Mouse (Mus musculus): Measurements from ENCODE around the gene R3hdm1. TPM values are rescaled to one million over a fixed set of nuclear protein-coding genes. Genes with fewer than 3 reads are reported as not detected.

The R3hdm1 gene
- total and polyA plus RNA-seq, 3 experiments, result 17.7 to 164 (median 106) TPM

DNA sequence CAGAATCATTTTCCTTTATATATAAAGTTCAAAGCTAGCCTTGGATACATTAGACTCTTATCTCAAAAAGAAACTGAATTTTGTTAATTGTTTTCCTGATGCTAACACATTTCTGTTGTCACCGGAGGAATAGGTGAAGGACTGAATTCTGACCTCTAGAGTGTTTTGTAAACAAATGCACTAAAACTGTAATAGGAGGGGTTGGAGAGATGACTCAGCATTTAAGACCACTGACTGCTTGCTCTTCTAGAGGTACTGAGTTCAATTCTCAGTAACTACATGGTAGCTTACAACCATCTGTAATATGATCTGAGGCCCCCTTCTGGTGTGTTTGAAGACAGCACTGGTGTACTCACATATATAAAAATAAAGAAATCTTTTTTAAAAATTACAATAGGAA lies 63.9 kb downstream of the R3hdm1 start:
- no peaks in the 10 kb centered on the region for H3K79me2 ChIP-seq (ENCODE audit: control insufficient read depth, insufficient read depth, low read length, poor library complexity)
- H3K36me3 ChIP-seq (ENCODE audit: control insufficient read depth in 1 of 2, insufficient read depth in 2 of 2, low read length in 2 of 2), result peaks cover 5 to 25% of the 10 kb centered on the region in 2 experiments
- H3K4me1 ChIP-seq (ENCODE audit: control insufficient read depth in 1 of 2, insufficient read depth in 2 of 2, low read length in 2 of 2), result peaks cover 0 to 2% of the 10 kb centered on the region in 2 experiments; a peak in 1 of 4 replicates
- no peak overlapping the region for H3K4me3 ChIP-seq (ENCODE audit: control insufficient read depth in 1 of 2, insufficient read depth in 1 of 2, low read depth in 2 of 2, low read length in 2 of 2)
- TF ChIP-seq MXI1 (IDR thresholded peaks at IDR 0.05; ENCODE audit: low read depth, low read length) (no peak), MAZ (IDR thresholded peaks at IDR 0.05; ENCODE audit: low read depth, low read length) (no peak)
- H3K27ac ChIP-seq (ENCODE audit: control insufficient read depth, low read depth, low read length), result no peak overlapping the region
- no peak for DNase-seq (ENCODE audit: low read depth, low spot score)
- H3K9ac ChIP-seq (ENCODE audit: control insufficient read depth, low read depth, low read length, poor library complexity, severe bottlenecking), result no peak overlapping the region
- H3K27me3 ChIP-seq (ENCODE audit: control insufficient read depth in 1 of 2, insufficient read depth in 2 of 2, low read length in 2 of 2), result no peaks in the 10 kb centered on the region
- H3K9me3 ChIP-seq (replicated peaks; ENCODE audit: insufficient read depth, low read length), result no peaks in the 10 kb centered on the region

DNA sequence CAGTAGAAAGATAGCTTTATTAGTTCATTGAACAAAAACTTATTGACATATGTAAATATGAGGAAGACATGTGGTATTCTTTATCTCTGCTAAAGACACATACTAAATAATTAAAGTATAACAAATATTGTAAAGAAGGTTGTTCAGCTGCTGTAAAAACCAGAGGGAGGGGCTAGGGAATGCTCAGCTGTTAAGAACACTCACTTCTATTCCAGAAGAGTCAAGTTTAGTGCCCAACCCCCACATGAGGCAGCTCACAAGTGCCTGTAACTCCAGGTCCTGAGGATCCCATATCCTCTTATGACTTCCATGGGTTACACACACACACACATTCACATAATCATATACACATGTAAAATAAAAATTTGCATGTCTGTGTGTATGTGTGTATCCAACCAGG lies 67.0 kb downstream of the R3hdm1 start:
- no peaks in the 10 kb centered on the region for H3K79me2 ChIP-seq (ENCODE audit: control insufficient read depth, insufficient read depth, low read length, poor library complexity)
- H3K36me3 ChIP-seq (ENCODE audit: control insufficient read depth in 1 of 2, insufficient read depth in 2 of 2, low read length in 2 of 2), result peaks cover 5 to 17% of the 10 kb centered on the region in 2 experiments
- TF ChIP-seq NRF1 (IDR thresholded peaks at IDR 0.05; ENCODE audit: insufficient read depth, low read depth, low read length, poor library complexity, severe bottlenecking) (no peak), USF2 (IDR thresholded peaks at IDR 0.05; ENCODE audit: borderline replicate concordance in 1 of 2, insufficient read depth in 1 of 2, low read depth in 1 of 2, low read length in 2 of 2) (no peak), UBTF (IDR thresholded peaks at IDR 0.05; ENCODE audit: borderline replicate concordance, insufficient read depth, low read depth, low read length) (no peak)
- peaks cover 0 to 2% of the 10 kb centered on the region in 2 experiments; a peak in 1 of 4 replicates for H3K4me1 ChIP-seq (ENCODE audit: control insufficient read depth in 1 of 2, insufficient read depth in 2 of 2, low read length in 2 of 2)
- H3K9ac ChIP-seq (ENCODE audit: control insufficient read depth, low read depth, low read length, poor library complexity, severe bottlenecking), result no peak overlapping the region
- H3K27me3 ChIP-seq (ENCODE audit: control insufficient read depth in 1 of 2, insufficient read depth in 2 of 2, low read length in 2 of 2), result no peaks in the 10 kb centered on the region
- no peak for DNase-seq (ENCODE audit: low read depth, low spot score)
- H3K9me3 ChIP-seq (replicated peaks; ENCODE audit: insufficient read depth, low read length), result no peaks in the 10 kb centered on the region
- H3K27ac ChIP-seq (ENCODE audit: control insufficient read depth, low read depth, low read length), result no peak overlapping the region
- no peak overlapping the region for H3K4me3 ChIP-seq (ENCODE audit: control insufficient read depth in 1 of 2, insufficient read depth in 1 of 2, low read depth in 2 of 2, low read length in 2 of 2)

DNA sequence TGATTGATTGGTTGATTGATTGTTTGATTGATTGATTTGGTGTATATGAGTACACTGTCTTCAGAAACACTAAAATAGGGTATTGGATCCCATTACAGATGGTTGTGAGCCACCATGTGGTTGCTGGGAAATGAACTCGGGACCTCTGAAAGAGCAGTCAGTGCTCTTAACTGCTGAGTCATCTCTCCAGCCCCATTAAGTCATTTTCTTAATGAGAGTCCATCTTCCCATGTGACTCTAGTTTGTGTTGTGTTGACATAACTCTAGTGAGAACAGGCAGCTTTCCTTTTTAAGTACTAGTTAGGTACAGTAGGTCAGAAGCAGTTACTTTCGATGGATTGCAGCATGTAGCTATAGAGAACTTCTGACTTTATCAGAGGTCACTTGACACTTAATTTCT lies 88.3 kb downstream of the R3hdm1 start:
- peak; percentile 23 for DNase-seq (ENCODE audit: low read depth, low spot score)
- H3K27ac ChIP-seq (ENCODE audit: control insufficient read depth, low read depth, low read length), result no peak overlapping the region
- no peaks in the 10 kb centered on the region for H3K9me3 ChIP-seq (replicated peaks; ENCODE audit: insufficient read depth, low read length)
- H3K79me2 ChIP-seq (ENCODE audit: control insufficient read depth, insufficient read depth, low read length, poor library complexity), result no peaks in the 10 kb centered on the region
- H3K27me3 ChIP-seq (ENCODE audit: control insufficient read depth in 1 of 2, insufficient read depth in 2 of 2, low read length in 2 of 2), result no peaks in the 10 kb centered on the region
- H3K9ac ChIP-seq (ENCODE audit: control insufficient read depth, low read depth, low read length, poor library complexity, severe bottlenecking), result no peak overlapping the region
- no peak overlapping the region for H3K4me3 ChIP-seq (ENCODE audit: control insufficient read depth in 1 of 2, insufficient read depth in 1 of 2, low read depth in 2 of 2, low read length in 2 of 2)
- H3K4me1 ChIP-seq (ENCODE audit: control insufficient read depth in 1 of 2, insufficient read depth in 2 of 2, low read length in 2 of 2), result peaks cover 0 to 8% of the 10 kb centered on the region in 2 experiments; a peak in 1 of 4 replicates
- TF ChIP-seq JUND (IDR thresholded peaks at IDR 0.05; ENCODE audit: low read depth, low read length) (no peak), EP300 (IDR thresholded peaks at IDR 0.05; ENCODE audit: low read depth in 1 of 2, low read length in 2 of 2) (peak in 1 of 2 experiments; percentile 28; a peak in 1 of 4 replicates)
- H3K36me3 ChIP-seq (ENCODE audit: control insufficient read depth in 1 of 2, insufficient read depth in 2 of 2, low read length in 2 of 2), result peaks cover 7 to 30% of the 10 kb centered on the region in 2 experiments; a peak in 3 of 4 replicates

DNA sequence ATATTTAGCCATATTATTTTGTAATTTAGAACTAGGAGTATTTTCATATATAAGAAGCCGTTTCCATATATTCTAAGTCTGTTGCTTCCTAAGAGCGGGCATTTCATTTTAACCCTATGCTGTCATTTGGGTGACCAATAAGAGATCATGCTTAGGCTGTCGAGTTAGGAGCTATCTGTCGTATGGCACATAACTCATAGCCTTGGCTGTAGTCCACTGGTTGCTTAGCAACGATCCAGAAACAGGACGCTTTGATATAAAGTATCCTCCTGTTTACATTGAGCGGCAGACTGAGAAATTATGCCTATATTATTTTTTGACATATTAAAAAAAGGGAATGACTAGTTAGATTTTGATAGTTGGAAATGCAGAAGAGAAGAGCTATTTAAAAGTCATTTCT lies 89.3 kb downstream of the R3hdm1 start:
- Histone ChIP-seq H3K9me3 (replicated peaks; ENCODE audit: insufficient read depth, low read length) (no peaks in the 10 kb centered on the region), H3K79me2 (ENCODE audit: control insufficient read depth, insufficient read depth, low read length, poor library complexity) (no peaks in the 10 kb centered on the region), H3K9ac (ENCODE audit: control insufficient read depth, low read depth, low read length, poor library complexity, severe bottlenecking) (no peak overlapping the region), H3K4me1 (ENCODE audit: control insufficient read depth in 1 of 2, insufficient read depth in 2 of 2, low read length in 2 of 2) (peaks cover 0 to 8% of the 10 kb centered on the region in 2 experiments; a peak in 1 of 4 replicates), H3K36me3 (ENCODE audit: control insufficient read depth in 1 of 2, insufficient read depth in 2 of 2, low read length in 2 of 2) (peaks cover 7 to 25% of the 10 kb centered on the region in 2 experiments; a peak in 3 of 4 replicates), H3K4me3 (ENCODE audit: control insufficient read depth in 1 of 2, insufficient read depth in 1 of 2, low read depth in 2 of 2, low read length in 2 of 2) (no peak overlapping the region), H3K27me3 (ENCODE audit: control insufficient read depth in 1 of 2, insufficient read depth in 2 of 2, low read length in 2 of 2) (no peaks in the 10 kb centered on the region), H3K27ac (ENCODE audit: control insufficient read depth, low read depth, low read length) (no peak overlapping the region)
- DNase-seq (ENCODE audit: low read depth, low spot score), result no peak
- TF ChIP-seq EP300 (IDR thresholded peaks at IDR 0.05; ENCODE audit: low read depth in 1 of 2, low read length in 2 of 2) (no peak), USF1 (IDR thresholded peaks at IDR 0.05; ENCODE audit: low read depth, low read length) (no peak), HCFC1 (IDR thresholded peaks at IDR 0.05; ENCODE audit: low read depth, low read length) (no peak)
